Mouse (Mus musculus): Measurements from ENCODE around the gene Cuta.
A peak's percentile ranks its signal among the peaks of the same experiment; 100 is the strongest.

The Cuta gene

GRCm38 (mm10) chr17:26956309-26956708 is 16.9 kb upstream of the Cuta start:
- no peak for DNase-seq (ENCODE audit: low spot score in 2 of 2)

GRCm38 (mm10) chr17:26953726-26954125 is 14.4 kb upstream of the Cuta start:
- DNase-seq (ENCODE audit: low spot score in 2 of 2): no peak

GRCm38 (mm10) chr17:26953201-26953600 is 13.8 kb upstream of the Cuta start:
- DNase-seq (ENCODE audit: low spot score in 2 of 2): no peak

- DNase-seq (ENCODE audit: low spot score in 2 of 2): no peak
Observed at GRCm38 (mm10) chr17:26951952-26952877, 12.8 kb upstream of the Cuta start.

- DNase-seq (ENCODE audit: low spot score in 2 of 2): peak; percentile 87
Observed at GRCm38 (mm10) chr17:26951406-26951805, 12.0 kb upstream of the Cuta start.

GRCm38 (mm10) chr17:26950560-26951288 is 11.4 kb upstream of the Cuta start:
- no peak for DNase-seq (ENCODE audit: low spot score in 2 of 2)

- DNase-seq (ENCODE audit: low spot score in 2 of 2): no peak
Observed at GRCm38 (mm10) chr17:26949866-26950265, 10.5 kb upstream of the Cuta start.

- peak in 1 of 2 experiments; percentile 38 for DNase-seq (ENCODE audit: low spot score in 2 of 2)
Observed at GRCm38 (mm10) chr17:26949051-26949577, 9.7 kb upstream of the Cuta start.

GRCm38 (mm10) chr17:26948316-26949050 is 9.1 kb upstream of the Cuta start:
- DNase-seq (ENCODE audit: low spot score in 2 of 2): no peak

GRCm38 (mm10) chr17:26947231-26948100 is 8.1 kb upstream of the Cuta start:
- no peak for DNase-seq (ENCODE audit: low spot score in 2 of 2)

GRCm38 (mm10) chr17:26946567-26946966 is 7.2 kb upstream of the Cuta start:
- DNase-seq (ENCODE audit: low spot score in 2 of 2): no peak

- DNase-seq (ENCODE audit: low spot score in 2 of 2): no peak
Observed at GRCm38 (mm10) chr17:26945824-26946495, 6.6 kb upstream of the Cuta start.

GRCm38 (mm10) chr17:26941841-26942570 is 2.6 kb upstream of the Cuta start:
- DNase-seq (ENCODE audit: low spot score in 2 of 2): no peak

GRCm38 (mm10) chr17:26941031-26941789 is 1.8 kb upstream of the Cuta start, which contains the start of gene Syngap1:
TSS of gene Syngap1 (plus strand) at chr17:26941253.
- DNase-seq (ENCODE audit: low spot score in 2 of 2): no peak

GRCm38 (mm10) chr17:26939973-26940300 is 568 bp upstream of the Cuta start:
- no peak for DNase-seq (ENCODE audit: low spot score in 2 of 2)

- peak in 1 of 2 experiments; percentile 47 for DNase-seq (ENCODE audit: low spot score in 2 of 2)
Observed at GRCm38 (mm10) chr17:26938731-26939130, 638 bp downstream of the Cuta start.

- peak; percentile 66 to 77 for DNase-seq (ENCODE audit: low spot score in 2 of 2)
Observed at GRCm38 (mm10) chr17:26937883-26938695, 1.3 kb downstream of the Cuta start.
